Comparison of ENCODE assay signal across 13 mouse cellular contexts in the genomic region with DNA sequence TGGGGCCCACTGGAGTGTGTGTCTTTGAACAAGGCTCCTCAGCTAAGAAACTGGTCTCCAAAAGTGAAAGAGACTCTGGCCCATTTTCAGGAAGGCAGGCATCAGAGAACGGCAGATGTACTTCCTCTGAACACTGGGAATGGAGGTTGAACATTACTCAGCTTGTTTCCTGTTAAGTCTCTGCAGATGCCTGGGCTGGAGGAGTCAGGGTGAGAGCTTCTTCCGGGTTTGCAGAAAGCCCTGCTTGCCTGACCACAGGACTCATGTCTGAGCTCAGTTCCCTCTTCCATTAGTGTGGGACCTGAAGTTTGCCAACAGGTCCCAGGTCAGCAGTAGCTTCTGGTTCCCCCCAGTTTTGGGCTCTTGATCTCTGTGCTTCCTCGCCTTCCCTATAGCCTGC. TPM values are rescaled to one million over a fixed set of nuclear protein-coding genes. Genes with fewer than 3 reads are reported as not detected.
DNase-seq lines count a peak whose midpoint lies in the region; ATAC-seq and TF ChIP-seq lines count a peak whose summit lies in the region.
"Had no signal": no experiment of that assay in that cellular context is flagged by ENCODE, and none has a peak within 500 bp of the region (broad histone marks: within the 10 kb centered on the region; RNA-seq: fewer than 3 reads in every experiment).

A gene (minus strand): TSS at position 44 of the 400 bp plus-strand sequence.

- peaks cover 3 to 23% of the 10 kb centered on the region in 2 experiments; a peak in 3 of 4 replicates for H3K4me1 ChIP-seq in CH12.LX (ENCODE audit: control insufficient read depth in 1 of 2, insufficient read depth in 2 of 2)
- H3K4me1 ChIP-seq in midbrain, embryonic 10.5 days, result no peaks in the 10 kb centered on the region
- H3K4me1 ChIP-seq: neural tube, embryonic 12.5 days had no signal

- TF ChIP-seq EP300 in CH12.LX (IDR thresholded peaks at IDR 0.05; ENCODE audit: low read length), result 0 out of 2 replicates have a peak, but pooled peaks have one; percentile 8

- no peaks in the 10 kb centered on the region for H3K27me3 ChIP-seq in CH12.LX (replicated peaks)
- no peaks in the 10 kb centered on the region for H3K27me3 ChIP-seq in midbrain, embryonic 10.5 days (ENCODE audit: low read depth, poor library complexity, severe bottlenecking)
- H3K27me3 ChIP-seq: neural tube, embryonic 12.5 days had no signal

- no peak for TF ChIP-seq POLR2A in CH12.LX (IDR thresholded peaks at IDR 0.05; ENCODE audit: low read depth, low read length)

- H3K9me3 ChIP-seq in CH12.LX (replicated peaks; ENCODE audit: low read length), result no peaks in the 10 kb centered on the region
- H3K9me3 ChIP-seq in midbrain, embryonic 10.5 days (replicated peaks), result no peaks in the 10 kb centered on the region
- H3K9me3 ChIP-seq: G1E; neural tube, embryonic 12.5 days had no signal

- peak; percentile 12 for DNase-seq in kidney, adult 9 months
- DNase-seq in kidney, adult 11 months, result no peak
- peak; percentile 61 for DNase-seq in CH12.LX (ENCODE audit: extremely low read depth)
- no peak for DNase-seq in urinary bladder, postnatal 25 days (ENCODE audit: low spot score)
- no peak for DNase-seq in midbrain, embryonic 10.5 days (ENCODE audit: low spot score)
- DNase-seq in layer of hippocampus, adult 18-20 months (ENCODE audit: low spot score in 2 of 2), result no peak

- no peak within 1 kb of the TSS for H3K27ac ChIP-seq in CH12.LX (ENCODE audit: insufficient read depth, low read depth)
- no peak within 1 kb of the TSS for H3K27ac ChIP-seq in midbrain, embryonic 10.5 days (replicated peaks)
- H3K27ac ChIP-seq: hindbrain, postnatal 0 days; neural tube, embryonic 12.5 days had no signal

- no peak within 1 kb of the TSS for H3K9ac ChIP-seq in CH12.LX (ENCODE audit: insufficient read depth, low read depth)
- H3K9ac ChIP-seq: neural tube, embryonic 12.5 days had no signal

- ATAC-seq in hematopoietic stem cell, adult 5-6 weeks (replicated peaks in 1 of 2; ENCODE audit: insufficient read depth in 1 of 2, low FRiP score in 2 of 2, low TSS enrichment in 1 of 2, low read depth in 1 of 2, poor library complexity in 2 of 2, severe bottlenecking in 2 of 2), result peak; percentile 96 to 98
- ATAC-seq in monocyte, adult 5-6 weeks (replicated peaks; ENCODE audit: insufficient number of reproducible peaks, low FRiP score, low TSS enrichment, poor library complexity, severe bottlenecking), result peak; percentile 99
- ATAC-seq: hindbrain, postnatal 0 days had no signal

- dilution Hi-C loops in CH12.LX (cut with MboI; ENCODE audit: extremely low pct_ligation_motif_present, extremely low pct_unique_long_range_greater_than_20kb, low sequenced_read_pairs), result no loop called here

- peak within 1 kb of the TSS; percentile 44; the same call in 1 of the 2 replicates for H3K4me2 ChIP-seq in CH12.LX (ENCODE audit: insufficient read depth, low read depth, poor library complexity, severe bottlenecking)
- H3K4me2 ChIP-seq: neural tube, embryonic 12.5 days had no signal

- peak within 1 kb of the TSS in 1 of 3 experiments; percentile 39 for H3K4me3 ChIP-seq in CH12.LX (replicated peaks in 1 of 3; ENCODE audit: low read depth in 2 of 3, low read length in 2 of 3, poor library complexity in 1 of 3)
- no peak within 1 kb of the TSS for H3K4me3 ChIP-seq in midbrain, embryonic 10.5 days
- H3K4me3 ChIP-seq: neural tube, embryonic 12.5 days had no signal

- no peaks in the 10 kb centered on the region for H3K79me2 ChIP-seq in CH12.LX (replicated peaks; ENCODE audit: control insufficient read depth, extremely low read depth, insufficient read depth, poor library complexity, severe bottlenecking)

- no peak for TF ChIP-seq RAD21 in CH12.LX (IDR thresholded peaks at IDR 0.05; ENCODE audit: low read depth, low read length)

- in situ Hi-C loops in CH12.LX (cut with MboI; ENCODE audit: low pct_ligation_motif_present, low pct_unique_long_range_greater_than_20kb, low sequenced_read_pairs), result no loop called here

- peaks cover 0 to 10% of the 10 kb centered on the region in 2 experiments for H3K36me3 ChIP-seq in CH12.LX (replicated peaks in 1 of 2; ENCODE audit: control insufficient read depth in 1 of 2, insufficient read depth in 1 of 2, low read length in 1 of 2)
- H3K36me3 ChIP-seq in midbrain, embryonic 10.5 days, result no peaks in the 10 kb centered on the region
- H3K36me3 ChIP-seq: G1E; neural tube, embryonic 12.5 days had no signal

- no peak for TF ChIP-seq CTCF in CH12.LX (conservative IDR thresholded peaks at IDR 0.05 in 1 of 2, IDR thresholded peaks at IDR 0.05 in 1 of 2; ENCODE audit: low read depth in 2 of 2, low read length in 2 of 2)

- 75% methylated on average over 3 of the region's 3 CpGs for WGBS in midbrain, embryonic 10.5 days

TF ChIP-seq in CH12.LX, 34 proteins besides CTCF, POLR2A, EP300 and RAD21:
- TF ChIP-seq MAX (IDR thresholded peaks at IDR 0.05; ENCODE audit: low read length) (no peak), PAX5 (IDR thresholded peaks at IDR 0.05; ENCODE audit: low read length) (no peak), UBTF (IDR thresholded peaks at IDR 0.05; ENCODE audit: low read depth, low read length) (0 out of 2 replicates have a peak, but pooled peaks have one; percentile 15), SIN3A (IDR thresholded peaks at IDR 0.05; ENCODE audit: low read length) (no peak), TBP (conservative IDR thresholded peaks at IDR 0.05; ENCODE audit: low read depth, low read length) (no peak), ZC3H11A (IDR thresholded peaks at IDR 0.05; ENCODE audit: low read depth, low read length) (no peak), BHLHE40 (IDR thresholded peaks at IDR 0.05; ENCODE audit: low read depth, low read length) (no peak), ELF1 (IDR thresholded peaks at IDR 0.05; ENCODE audit: low read depth, low read length) (peak; percentile 83), MAZ (IDR thresholded peaks at IDR 0.05; ENCODE audit: low read depth, low read length) (no peak)

RNA-seq across cellular contexts. Expression of the gene that starts here (rescaled TPM):
- 0.29 and 0.34 TPM in 2 replicates for total RNA-seq in CH12.LX (2012; rRNA removed)
- total RNA-seq in CH12.LX (2014; rRNA removed), result 1.5 and 1.8 TPM in 2 replicates
- polyA plus RNA-seq in CH12.LX (2012; ENCODE audit: insufficient read length, low read depth), result 2.6 and 3.2 TPM in 2 replicates
- total RNA-seq in hematopoietic stem cell, adult 5-6 weeks (2017), result 6.5 and 8.6 TPM in 2 replicates
- 10.7 to 12.0 TPM (median 11.0 TPM) in 3 replicates for total RNA-seq in monocyte, adult 5-6 weeks (2017)
- polyA plus RNA-seq in midbrain, embryonic 10.5 days (2016; fragmentation: Nextera tagmentation; extraction: Ambion mirVana), result 0.06 TPM in 1 of 2 replicates, not detected in the other
- under 1 TPM; 0.67 to 0.76 TPM for total RNA-seq in layer of hippocampus, adult 18-20 months (2021)
- polyA plus RNA-seq: embryonic facial prominence, embryonic 11.5 days; G1E; neural tube, embryonic 12.5 days; testis, adult 2 months had no signal

Comparison
In these comparisons a context has a peak if more than half of its experiments do, and no peak if none do; other contexts are left out.
1. DNase-seq: peak in kidney, adult 9 months (single experiment) and CH12.LX (single experiment); none in kidney, adult 11 months (single experiment), urinary bladder, postnatal 25 days (single experiment), midbrain, embryonic 10.5 days (single experiment) and layer of hippocampus, adult 18-20 months (0 of 2).